Mouse (Mus musculus) G1E (cell line): Measurements from ENCODE around the gene Snrpd3. TPM values are rescaled to one million over a fixed set of nuclear protein-coding genes. Genes with fewer than 3 reads are reported as not detected.
"Not testable (repeated sequence)": the region's sequence is repeated elsewhere in the genome, so short reads cannot be mapped to it uniquely, and the experiment has no call there.

ENCODE experiments used
- ATAC-seq: 2 replicates; pipeline ENCODE4 v1.8.0; 2016; ENCODE audit warnings: mild to moderate bottlenecking; ENCODE audit not compliant: insufficient number of reproducible peaks, poor library complexity, low FRiP score, severe bottlenecking; ENCODE audit errors: extremely low read depth
- DNase-seq: peaks from one replicate; pipeline ENCODE4 v3.0.0; 2012; ENCODE audit warnings: low spot score
- H3K27me3 ChIP-seq: 2 replicates; pipeline ENCODE4 v1.6.1; 2012; ENCODE audit warnings: mild to moderate bottlenecking, low read length, inconsistent platforms; ENCODE audit not compliant: insufficient read depth
- H3K36me3 ChIP-seq: replicated peaks from 2 replicates; pipeline ENCODE3; 2012; ENCODE audit warnings: mild to moderate bottlenecking, inconsistent platforms
- H3K4me1 ChIP-seq: 2 replicates; pipeline ENCODE4 v1.6.1; 2012; ENCODE audit warnings: low read depth, low read length, inconsistent platforms, mixed read lengths; ENCODE audit not compliant: insufficient read depth
- H3K4me3 ChIP-seq: 2 replicates; pipeline ENCODE4 v1.5.1; 2012; ENCODE audit warnings: low read depth, mild to moderate bottlenecking, inconsistent platforms, low read length, moderate library complexity, mixed read lengths
- H3K9me3 ChIP-seq: replicated peaks from 2 replicates; pipeline ENCODE4 v1.6.1; 2012; ENCODE audit warnings: inconsistent platforms
- CTCF ChIP-seq: IDR thresholded peaks from 2 replicates; pipeline ENCODE4 v1.5.1; 2012; ENCODE audit warnings: low read depth, low read length, inconsistent platforms, mixed read lengths
- GATA1 ChIP-seq: IDR thresholded peaks from 2 replicates; pipeline ENCODE4 v1.6.1; 2012; ENCODE audit warnings: borderline replicate concordance, low read length, inconsistent platforms, mixed read lengths
- GATA2 ChIP-seq: IDR thresholded peaks from 2 replicates; pipeline ENCODE4 v1.6.1; 2012; ENCODE audit warnings: low read depth, low read length, inconsistent platforms, borderline replicate concordance
- POLR2AphosphoS5 ChIP-seq: IDR thresholded peaks from 2 replicates; pipeline ENCODE4 v1.6.1; 2012; ENCODE audit warnings: low read depth, low read length, inconsistent platforms; ENCODE audit not compliant: insufficient replicate concordance
- TAL1 ChIP-seq: conservative IDR thresholded peaks from 2 replicates; pipeline ENCODE4 v1.6.1; 2012; ENCODE audit warnings: low read depth, low read length, inconsistent platforms, mixed read lengths
- polyA plus RNA-seq: library from polyadenylated mRNA; stranded (reverse); fragments of >175 nt; gene quantifications from 2 replicates; pipeline ENCODE4 v1.2.3, GENCODE M21; 2012
- total RNA-seq, 2 experiments: library from RNA; stranded (forward) in 1 of 2; stranded (reverse) in 1 of 2; fragments of 200-1000 nt in 1 of 2; fragments of >200 nt in 1 of 2; fragmentation: Nextera tagmentation in 1 of 2; gene quantifications; 2 replicates each; pipeline ENCODE4 v1.2.3; 2014 to 2017

Snrpd3 gene
- total RNA-seq (2014; fragmentation: Nextera tagmentation) (83.0 and 116 TPM in 2 replicates), total RNA-seq (2017) (50.9 and 51.6 TPM in 2 replicates), polyA plus RNA-seq (19.5 and 29.9 TPM in 2 replicates)

GRCm38 (mm10) chr10:75517073-75517757, at the start of gene Snrpd3:
TSS of gene Snrpd3 (plus strand) at chr10:75517551.
- ATAC-seq (peak; percentile 69), DNase-seq (peak; percentile 91)
- TF ChIP-seq GATA2, result no peak
- no peak for TF ChIP-seq GATA1
- no peak for TF ChIP-seq POLR2AphosphoS5
- TF ChIP-seq TAL1, result no peak
- TF ChIP-seq CTCF, result no peak
- Histone ChIP-seq H3K4me1 (peaks cover 77% of the 10 kb centered on the region), H3K4me3 (peak within 1 kb of the TSS; percentile 90), H3K9me3 (no peaks in the 10 kb centered on the region), H3K36me3 (peaks cover 49% of the 10 kb centered on the region), H3K27me3 (no peaks in the 10 kb centered on the region)

- no peaks in the 10 kb centered on the region for H3K4me1 ChIP-seq
- H3K27me3 ChIP-seq, result no peaks in the 10 kb centered on the region
- no peak overlapping the region for H3K4me3 ChIP-seq
- H3K9me3 ChIP-seq, result no peaks in the 10 kb centered on the region
- H3K36me3 ChIP-seq, result no peaks in the 10 kb centered on the region
- no peak for ATAC-seq
- no peak for DNase-seq
- TF ChIP-seq GATA1 (no peak), POLR2AphosphoS5 (no peak), CTCF (no peak), GATA2 (no peak), TAL1 (no peak)
Measured at GRCm38 (mm10) chr10:75473411-75473810, 43.9 kb upstream of the Snrpd3 start.

DNA sequence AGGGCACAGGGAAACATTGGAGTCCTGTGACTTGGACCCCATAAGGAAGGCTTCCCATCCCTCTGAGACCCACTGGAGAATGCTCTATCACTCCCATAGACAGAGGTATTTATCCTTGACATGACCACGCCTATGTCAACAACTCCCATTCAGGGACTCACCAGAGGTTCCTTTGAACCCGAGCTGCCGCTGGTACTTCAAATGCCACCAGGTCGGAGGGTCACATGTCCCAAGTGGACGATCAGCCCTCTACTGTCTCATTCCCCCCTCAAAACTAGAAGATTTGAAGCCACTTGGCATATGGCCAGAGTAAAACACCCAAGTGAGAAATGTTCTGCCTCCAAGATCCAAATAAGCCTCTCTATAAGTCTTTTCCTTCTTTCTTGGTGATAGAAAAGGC, 42.8 kb upstream of the Snrpd3 start:
- H3K27me3 ChIP-seq, result no peaks in the 10 kb centered on the region
- H3K4me1 ChIP-seq, result no peaks in the 10 kb centered on the region
- H3K9me3 ChIP-seq, result no peaks in the 10 kb centered on the region
- no peaks in the 10 kb centered on the region for H3K36me3 ChIP-seq
- no peak overlapping the region for H3K4me3 ChIP-seq
- DNase-seq, result no peak
- TF ChIP-seq CTCF (no peak), GATA1 (no peak), POLR2AphosphoS5 (no peak), GATA2 (no peak)
- no peak for ATAC-seq

- DNase-seq, H3K4me3 ChIP-seq, H3K36me3 ChIP-seq, H3K27me3 ChIP-seq, H3K4me1 ChIP-seq, ATAC-seq, H3K9me3 ChIP-seq: not testable (repeated sequence)
Measured at GRCm38 (mm10) chr10:75475139-75475850, 42.1 kb upstream of the Snrpd3 start.

- no peak for TF ChIP-seq TAL1
- TF ChIP-seq GATA1, result no peak
- TF ChIP-seq GATA2, result no peak
- no peak for TF ChIP-seq POLR2AphosphoS5
- no peak for TF ChIP-seq CTCF
- no peaks in the 10 kb centered on the region for H3K9me3 ChIP-seq
- no peak for DNase-seq
- H3K4me3 ChIP-seq, result no peak overlapping the region
- peaks cover 5% of the 10 kb centered on the region; the same call in 1 of the 2 replicates for H3K27me3 ChIP-seq
- H3K4me1 ChIP-seq, result no peaks in the 10 kb centered on the region
- no peak for ATAC-seq
- H3K36me3 ChIP-seq, result no peaks in the 10 kb centered on the region
Measured at GRCm38 (mm10) chr10:75477034-75477433, 40.3 kb upstream of the Snrpd3 start.

- H3K27me3 ChIP-seq, result peaks cover 8% of the 10 kb centered on the region; the same call in 1 of the 2 replicates
- H3K4me3 ChIP-seq, result no peak overlapping the region
- no peaks in the 10 kb centered on the region for H3K9me3 ChIP-seq
- TF ChIP-seq TAL1 (no peak), CTCF (no peak), GATA1 (no peak), POLR2AphosphoS5 (no peak), GATA2 (no peak)
- no peaks in the 10 kb centered on the region for H3K36me3 ChIP-seq
- ATAC-seq (no peak), DNase-seq (no peak)
- no peaks in the 10 kb centered on the region for H3K4me1 ChIP-seq
Measured at GRCm38 (mm10) chr10:75479955-75480354, 37.4 kb upstream of the Snrpd3 start.

- Histone ChIP-seq H3K4me3 (no peak overlapping the region), H3K36me3 (no peaks in the 10 kb centered on the region), H3K27me3 (peaks cover 12% of the 10 kb centered on the region), H3K4me1 (peaks cover 2% of the 10 kb centered on the region; the same call in 1 of the 2 replicates), H3K9me3 (no peaks in the 10 kb centered on the region)
- ATAC-seq (no peak), DNase-seq (no peak)
- no peak for TF ChIP-seq POLR2AphosphoS5
- no peak for TF ChIP-seq TAL1
- TF ChIP-seq GATA2, result no peak
- TF ChIP-seq CTCF, result no peak
- TF ChIP-seq GATA1, result no peak
Measured at GRCm38 (mm10) chr10:75481703-75482102, 35.6 kb upstream of the Snrpd3 start.
